Mouse (Mus musculus) frontal cortex, postnatal 14 days (tissue): ENCODE measurements around the gene Kcne4.

Experiments
- DNase-seq, 2 experiments: peaks; one replicate each; pipeline ENCODE4 v3.0.0; 2022; ENCODE audit warnings: low spot score in 2 of 2

Gene Kcne4

DNA sequence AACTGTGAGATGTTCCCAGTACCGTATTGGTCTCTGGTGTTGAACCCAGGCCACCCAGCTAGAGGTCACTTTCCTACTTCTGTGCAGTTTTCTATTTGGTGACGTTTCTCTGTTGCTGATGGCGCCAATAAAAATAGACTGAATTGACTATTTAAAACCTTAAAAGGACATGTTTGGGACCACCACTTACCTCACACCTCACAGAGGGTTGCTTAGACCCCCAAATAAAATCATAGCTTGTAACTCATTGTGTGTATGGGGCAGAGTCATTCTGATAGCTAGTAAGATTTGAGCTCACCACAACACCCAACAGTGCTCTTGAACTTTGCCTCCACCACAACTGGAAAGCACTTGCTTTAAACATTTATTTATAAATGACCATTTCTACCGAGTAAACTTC is 43.0 kb downstream of the Kcne4 start:
- no peak for DNase-seq

DNA sequence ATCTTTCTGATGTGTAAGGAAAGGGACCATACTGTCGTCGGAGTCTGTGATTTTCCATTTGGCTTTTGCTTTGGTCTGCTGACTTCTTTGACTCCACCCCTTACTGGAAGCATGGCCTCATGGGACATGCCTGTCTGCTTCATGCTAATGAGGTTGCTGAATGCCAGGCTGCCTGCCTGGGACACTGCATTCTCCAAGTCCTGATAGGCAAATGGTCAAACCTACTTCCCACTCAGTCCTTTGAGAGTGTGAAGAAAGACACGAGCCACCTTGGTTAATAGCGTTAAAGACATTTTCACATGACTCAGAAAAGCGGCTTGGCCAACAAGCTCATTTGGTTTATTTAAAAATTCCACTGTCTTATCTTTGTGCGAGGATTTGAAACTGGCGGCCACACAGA is 43.5 kb downstream of the Kcne4 start:
- DNase-seq: no peak

DNA sequence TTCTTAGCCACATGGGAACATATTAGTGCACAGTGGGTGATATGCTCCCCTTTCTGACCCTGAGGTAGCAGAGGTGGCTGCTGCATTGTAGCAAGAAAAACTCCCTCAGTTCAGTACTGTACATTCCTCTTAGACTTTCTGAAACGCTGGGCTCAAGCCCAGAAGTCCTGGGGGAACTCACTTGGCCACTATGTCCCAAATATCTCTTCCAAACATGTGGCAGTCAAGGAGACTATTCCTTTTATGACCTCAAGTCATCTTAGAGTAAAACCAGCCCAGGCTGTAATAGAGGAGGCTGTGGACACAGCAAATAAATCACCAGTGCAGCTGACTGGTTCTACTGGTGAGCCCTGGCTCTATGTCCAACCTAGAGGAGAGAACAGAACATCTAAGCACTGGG is 45.7 kb downstream of the Kcne4 start:
- no peak for DNase-seq

DNA sequence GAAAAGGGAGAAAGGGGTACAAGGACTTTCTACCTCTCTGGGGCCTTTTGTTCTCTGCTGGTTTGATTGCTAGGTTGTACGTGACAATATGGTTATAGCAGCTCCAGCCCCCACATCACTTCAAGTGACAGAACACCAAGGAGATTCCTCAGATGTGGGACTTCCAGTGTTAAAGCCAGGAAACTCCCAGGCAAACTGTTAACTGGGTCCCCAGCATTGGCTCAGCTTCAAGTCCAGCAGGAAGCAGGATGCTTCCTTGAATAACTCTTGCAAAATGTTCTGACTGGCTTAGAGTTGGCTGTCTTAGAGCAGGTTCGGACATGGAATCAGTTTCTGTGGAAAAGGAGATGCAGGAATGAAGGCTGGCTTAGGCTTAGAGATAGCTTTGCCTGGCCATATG is 47.3 kb downstream of the Kcne4 start:
- DNase-seq: peak in 1 of 2 experiments; percentile 27

DNA sequence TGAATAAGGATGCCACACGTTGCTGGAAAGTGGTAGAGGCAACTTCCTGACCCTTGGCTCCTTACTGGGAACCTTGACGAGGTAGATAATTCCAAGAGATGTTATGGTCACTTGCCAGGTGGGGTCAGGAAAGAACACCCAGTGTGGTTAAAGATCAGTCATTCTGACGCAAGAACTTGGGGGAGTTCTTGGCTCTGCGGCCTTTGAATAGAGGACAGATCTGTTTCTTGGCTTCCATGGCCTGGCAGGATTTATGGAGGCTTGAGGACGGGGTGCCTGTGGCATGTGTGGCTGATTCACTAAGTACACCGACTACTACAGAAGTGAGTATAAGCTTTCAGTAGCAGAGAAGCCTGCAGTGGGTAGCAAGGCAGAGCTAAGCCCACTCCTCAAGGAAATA is 47.8 kb downstream of the Kcne4 start:
- no peak for DNase-seq

DNA sequence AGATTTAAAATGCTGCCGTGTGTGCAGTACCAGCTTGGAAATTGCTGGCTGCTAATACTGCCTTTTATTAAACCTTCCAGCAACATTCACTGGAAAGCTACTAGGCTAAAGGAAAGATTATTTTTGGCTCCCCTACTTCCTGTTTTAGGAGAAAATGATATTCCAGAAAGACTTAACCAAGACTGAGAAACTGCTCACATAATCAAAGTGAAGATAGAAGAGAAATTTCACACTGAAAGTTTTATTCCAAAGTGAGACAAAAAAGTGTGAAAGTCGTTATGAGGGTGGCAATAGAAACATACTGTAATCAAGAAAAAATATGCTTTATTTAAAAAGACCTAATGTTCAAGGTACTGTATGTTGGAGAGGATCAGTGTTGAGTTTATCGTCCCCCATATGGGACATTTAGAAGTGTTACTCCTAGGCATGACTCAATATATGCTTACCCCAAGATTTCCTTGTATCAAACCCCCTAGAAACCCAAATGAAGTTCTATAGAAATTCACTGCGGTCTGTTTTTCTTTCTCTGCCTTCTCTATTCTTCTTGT is 48.3 kb downstream of the Kcne4 start:
- no peak for DNase-seq

DNA sequence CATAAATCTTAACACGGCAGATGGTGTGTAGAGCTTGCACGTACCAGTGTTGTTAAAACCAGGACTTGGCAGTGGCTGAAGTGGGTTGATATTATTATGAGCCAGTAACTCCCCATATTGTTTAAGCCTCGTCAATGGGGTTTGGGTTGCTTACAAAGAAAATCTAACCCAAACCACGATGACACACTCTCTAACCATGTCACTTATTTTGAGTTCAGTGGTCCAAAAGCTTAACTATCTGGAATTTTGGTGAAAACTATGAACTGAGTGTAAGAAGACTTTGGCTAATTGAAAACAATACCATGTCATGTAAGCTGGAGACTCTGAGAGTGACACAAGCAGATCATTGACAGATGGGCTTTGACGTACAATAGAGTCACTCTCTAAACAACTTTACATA is 49.4 kb downstream of the Kcne4 start:
- DNase-seq: no peak

DNA sequence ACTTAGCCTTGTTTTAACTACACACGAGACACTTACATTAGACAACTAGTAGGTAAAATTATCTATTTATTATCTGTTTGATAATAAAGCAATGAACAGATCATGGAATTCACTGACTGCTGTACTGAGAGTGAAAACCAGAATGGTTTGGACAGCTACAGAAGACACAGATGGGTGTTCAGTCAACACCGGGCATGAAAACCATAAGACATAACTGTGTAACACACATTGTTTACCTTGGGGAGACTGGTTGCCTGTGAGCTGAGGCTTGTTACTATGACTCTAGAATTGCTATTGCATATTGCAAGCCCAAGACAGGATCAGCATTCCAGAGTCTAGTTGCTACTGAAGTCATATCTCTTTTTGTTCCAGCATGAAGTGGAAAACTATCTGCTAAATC is 49.9 kb downstream of the Kcne4 start:
- no peak for DNase-seq
